Mouse (Mus musculus): Measurements from ENCODE around the gene Nrcam.

- TF ChIP-seq CTCF (IDR thresholded peaks at IDR 0.05; ENCODE audit: low read depth, low read length) (no peak), POLR2A (IDR thresholded peaks at IDR 0.05; ENCODE audit: borderline replicate concordance, low read depth, low read length) (no peak)
These were observed 42.5 kb downstream of the Nrcam start for GRCm38 (mm10) chr12:44371076-44371710.

All from bone marrow macrophage, adult 2 months (primary cell).